Mouse (Mus musculus) telencephalon, adult 2 months (tissue): ENCODE measurements around the gene Atp2a3.
A peak's percentile ranks its signal among the peaks of the same experiment; 100 is the strongest.

Experiments used
- DNase-seq: peaks from one replicate; pipeline ENCODE4 v3.0.0-alpha.2; 2011; ENCODE audit warnings: low read depth, low spot score

Gene Atp2a3

DNA sequence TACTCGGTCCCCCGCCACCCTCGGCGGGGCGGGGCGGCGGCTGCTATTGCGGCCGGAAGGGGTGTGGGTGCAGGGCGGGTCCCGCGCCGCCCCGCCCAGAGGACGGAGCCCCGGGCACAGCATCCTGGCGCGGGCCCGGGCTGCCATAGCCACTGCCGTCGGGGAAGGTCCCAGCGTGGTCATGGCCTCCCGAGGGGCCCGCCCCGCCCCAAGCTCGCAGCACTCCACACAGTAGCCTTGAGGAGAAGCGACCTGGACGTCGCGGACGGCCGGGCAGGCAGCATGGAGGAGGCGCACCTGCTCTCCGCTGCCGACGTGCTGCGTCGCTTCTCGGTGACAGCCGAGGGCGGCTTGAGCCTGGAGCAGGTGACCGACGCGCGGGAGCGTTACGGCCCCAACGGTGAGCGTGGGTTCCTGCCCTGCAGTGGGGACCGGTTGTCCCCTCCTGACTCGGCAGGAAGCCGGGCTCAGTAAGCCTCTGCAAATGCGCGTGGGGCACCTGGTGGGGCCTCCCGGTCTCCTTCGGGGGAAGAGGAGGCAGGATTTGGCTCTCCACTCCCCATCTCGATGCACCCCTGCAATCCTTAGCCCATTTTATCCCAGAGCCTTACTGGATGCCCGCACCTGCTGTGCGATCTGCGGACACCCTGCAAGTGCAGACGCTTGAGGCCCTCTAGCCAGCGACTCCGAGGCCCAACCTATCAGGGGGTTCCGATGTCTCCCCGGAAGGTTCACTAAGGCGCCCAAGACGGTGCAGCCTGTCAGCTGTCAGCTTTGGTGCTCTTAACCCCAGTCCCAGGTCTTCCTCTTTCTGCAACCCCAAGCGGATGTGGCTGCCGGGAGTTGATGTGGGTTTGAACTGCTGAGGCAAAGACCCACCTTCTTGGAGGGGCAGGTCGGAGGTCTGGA is at the start of gene Atp2a3:
Gene Atp2a3 (plus strand): TSS at position 98 of the 909 bp plus-strand sequence.
- no peak for DNase-seq

GRCm38 (mm10) chr11:72917299-72917996 is 43.5 kb upstream of the Atp2a3 start:
- no peak for DNase-seq

- no peak for DNase-seq
These were observed 37.9 kb upstream of the Atp2a3 start for GRCm38 (mm10) chr11:72923116-72923515.

GRCm38 (mm10) chr11:72924458-72924857 is 36.5 kb upstream of the Atp2a3 start:
- no peak for DNase-seq

DNA sequence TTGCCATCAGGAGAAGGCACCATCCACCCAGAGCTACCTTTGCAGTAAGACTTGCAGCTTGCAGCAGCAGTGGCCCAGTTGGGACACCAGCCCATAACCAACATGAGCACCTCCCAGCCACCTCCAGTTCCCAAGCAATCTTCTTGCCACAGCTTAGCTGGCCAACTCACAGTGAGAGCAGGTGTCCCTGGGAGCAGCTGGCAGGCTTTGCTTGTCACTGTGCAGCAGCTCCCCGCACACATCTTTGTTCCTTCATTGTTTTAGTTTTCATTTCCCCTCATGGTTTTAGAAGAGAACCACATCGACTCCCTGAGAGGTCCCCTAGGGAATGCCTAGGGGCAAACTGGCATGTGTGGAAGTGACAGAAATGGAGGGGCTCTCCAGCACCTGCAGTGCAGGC is 35.9 kb upstream of the Atp2a3 start:
- peak; percentile 26 for DNase-seq

DNA sequence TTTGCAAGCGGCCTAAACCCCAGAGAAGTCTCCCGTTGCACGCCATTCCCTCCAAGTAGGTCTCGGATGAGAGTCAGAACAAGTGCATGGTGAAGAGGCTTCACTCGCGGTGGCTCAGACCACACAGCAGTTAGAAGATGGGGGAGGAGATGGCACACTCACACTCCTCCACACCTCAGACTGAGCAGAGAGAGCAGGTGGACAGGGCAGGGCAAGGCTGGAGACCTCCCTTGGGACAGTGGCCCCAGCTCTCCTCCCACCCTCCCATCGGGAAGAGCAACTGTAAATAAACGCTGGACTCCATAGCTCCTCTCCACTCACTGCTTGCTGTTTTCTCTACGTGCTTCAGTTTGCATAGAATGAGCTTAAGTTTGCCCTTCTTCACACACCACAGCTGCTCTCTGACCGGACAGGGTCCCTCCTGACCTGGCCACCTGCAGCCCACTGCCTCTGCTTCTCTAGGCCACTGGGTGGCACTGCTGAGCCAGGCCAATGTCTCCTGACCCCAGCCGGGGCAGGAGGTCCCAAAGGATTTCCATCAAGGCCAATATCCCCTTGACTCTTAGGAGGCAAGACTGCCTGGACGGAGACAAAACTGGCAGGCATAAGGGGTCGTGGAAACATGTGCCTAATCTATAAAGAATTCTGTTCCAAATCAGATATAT is 34.6 kb upstream of the Atp2a3 start:
- no peak for DNase-seq

GRCm38 (mm10) chr11:72928516-72928915 is 32.5 kb upstream of the Atp2a3 start:
- DNase-seq, result peak; percentile 16

DNA sequence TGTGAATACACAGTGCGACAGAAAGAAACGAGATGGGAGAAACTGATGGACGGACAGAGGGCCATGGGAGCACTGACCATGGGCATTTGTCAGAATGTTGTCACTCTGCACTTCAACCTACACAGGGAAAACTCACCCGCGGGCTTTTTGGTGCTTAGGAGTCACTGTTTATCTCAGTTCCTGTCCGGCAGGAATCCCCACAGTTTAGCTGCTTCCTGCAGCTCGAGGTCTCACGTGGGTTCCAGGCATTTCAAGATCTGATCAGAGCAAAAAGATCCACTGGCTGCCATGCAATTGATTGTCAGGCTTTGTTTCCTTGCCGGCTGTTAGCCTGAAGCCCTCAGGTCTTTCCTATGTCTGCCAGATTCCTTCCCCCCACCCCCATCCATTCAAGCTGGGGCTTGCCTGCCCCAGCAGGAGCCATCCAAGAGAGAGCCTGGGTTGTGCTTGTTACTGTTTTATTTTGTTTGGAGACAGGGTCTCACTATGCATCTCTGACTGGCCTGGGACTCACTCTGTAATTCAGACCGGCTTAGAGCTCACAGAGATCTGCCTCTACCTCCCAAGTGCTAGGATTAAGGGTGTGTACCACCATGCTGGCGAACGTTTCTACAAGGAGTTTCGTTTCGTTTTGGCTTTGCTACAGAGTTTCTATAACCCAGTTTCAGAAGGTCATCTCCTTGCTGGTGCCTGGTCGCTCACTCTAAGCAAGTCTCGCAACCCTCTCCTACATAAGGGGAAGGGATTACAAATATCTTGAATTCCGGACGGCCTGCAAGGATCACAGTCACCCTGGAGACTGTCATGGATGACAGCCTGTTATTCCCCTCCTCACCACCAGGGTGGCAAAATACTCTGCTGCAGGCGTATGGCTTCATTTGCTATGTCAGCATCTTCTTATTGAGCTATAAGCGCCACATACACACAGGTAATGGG is 20.5 kb upstream of the Atp2a3 start:
- no peak for DNase-seq

- no peak for DNase-seq
These were observed 15.8 kb upstream of the Atp2a3 start for GRCm38 (mm10) chr11:72944996-72945793.

- DNase-seq, result no peak
These were observed 15.0 kb upstream of the Atp2a3 start for GRCm38 (mm10) chr11:72945875-72946559.

- DNase-seq, result no peak
These were observed 14.3 kb upstream of the Atp2a3 start for GRCm38 (mm10) chr11:72946560-72947119.

DNA sequence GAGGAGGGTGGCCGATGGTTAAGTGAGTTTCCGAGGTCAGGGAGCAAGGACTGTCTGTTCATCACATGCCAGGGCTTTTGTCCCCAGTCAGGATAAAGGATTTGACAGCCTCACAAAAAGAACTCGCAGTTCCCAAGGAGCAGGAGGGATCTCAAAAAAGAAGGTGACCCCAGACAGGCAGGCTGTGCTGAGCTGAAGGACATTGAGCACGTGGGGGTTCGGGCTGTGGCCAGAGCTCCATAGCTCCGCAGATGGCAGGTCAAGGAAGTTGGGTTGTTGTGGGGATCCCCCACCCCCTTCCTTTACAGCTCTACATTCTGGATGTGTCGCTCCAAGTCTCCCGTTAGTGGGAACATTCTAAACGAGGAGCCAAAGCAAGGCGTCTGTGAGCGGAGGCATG is 13.1 kb upstream of the Atp2a3 start:
- no peak for DNase-seq

GRCm38 (mm10) chr11:72948254-72948653 is 12.7 kb upstream of the Atp2a3 start:
- no peak for DNase-seq

GRCm38 (mm10) chr11:72951137-72952000 is 9.6 kb upstream of the Atp2a3 start:
- no peak for DNase-seq

- DNase-seq, result no peak
These were observed 8.7 kb upstream of the Atp2a3 start for GRCm38 (mm10) chr11:72952226-72952625.

GRCm38 (mm10) chr11:72952697-72953096 is 8.3 kb upstream of the Atp2a3 start:
- no peak for DNase-seq

DNA sequence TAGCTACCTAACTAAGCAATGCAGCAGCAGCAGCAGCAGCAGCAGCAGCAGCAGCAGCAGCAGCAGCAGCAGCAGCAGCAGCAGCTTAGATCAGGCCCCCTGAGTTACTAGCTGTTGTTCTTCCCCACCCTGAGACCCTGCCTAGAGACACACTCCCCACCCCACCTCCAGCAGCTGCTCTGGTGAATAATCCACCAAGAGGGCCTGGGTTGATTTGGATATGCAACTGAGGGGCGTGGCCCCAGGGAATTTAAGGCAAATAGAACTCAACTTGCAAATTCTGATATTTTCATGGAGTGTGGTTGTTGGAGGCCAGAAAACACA is 7.9 kb upstream of the Atp2a3 start:
- no peak for DNase-seq

GRCm38 (mm10) chr11:72953440-72954151 is 7.4 kb upstream of the Atp2a3 start:
- DNase-seq, result no peak
